Mouse (Mus musculus) left cerebral cortex, adult 8-10 months (tissue): ENCODE results near the gene Prss56. TPM values are rescaled to one million over a fixed set of nuclear protein-coding genes. Genes with fewer than 3 reads are reported as not detected.

Experiments
- DNase-seq, 2 experiments: peaks; one replicate each; pipeline ENCODE4 v3.0.0; 2022; ENCODE audit warnings: low spot score in 2 of 2
- total RNA-seq, 4 experiments: library from RNA; stranded (reverse); gene quantifications; 2 replicates each; pipeline ENCODE4 v1.2.4; 2022

Gene Prss56
- total RNA-seq, 4 experiments from 2014 or later = 1.8 to 4.2 (median 2.8) TPM

- DNase-seq = peak; percentile 34 to 49
Observed at GRCm38 (mm10) chr1:87184751-87185139, 1.6 kb downstream of the Prss56 start.

- DNase-seq = no peak
Observed at GRCm38 (mm10) chr1:87185526-87185925, 2.4 kb downstream of the Prss56 start.

GRCm38 (mm10) chr1:87186261-87187036 lies 3.3 kb downstream of the Prss56 start:
- DNase-seq = no peak

GRCm38 (mm10) chr1:87187037-87187355 lies 3.9 kb downstream of the Prss56 start:
- peak in 1 of 2 experiments; percentile 54 for DNase-seq

- no peak for DNase-seq
Observed at GRCm38 (mm10) chr1:87190429-87190828, 7.3 kb downstream of the Prss56 start, which contains the start of gene Chrnd. Chrnd (plus strand) TSS chr1:87190607.

GRCm38 (mm10) chr1:87197296-87197695 lies 14.2 kb downstream of the Prss56 start:
- DNase-seq = no peak

- no peak for DNase-seq
Observed at GRCm38 (mm10) chr1:87198119-87199065, 15.3 kb downstream of the Prss56 start.

GRCm38 (mm10) chr1:87200811-87201210 lies 17.7 kb downstream of the Prss56 start:
- DNase-seq = no peak

- DNase-seq = no peak
Observed at GRCm38 (mm10) chr1:87201848-87202247, 18.7 kb downstream of the Prss56 start.

GRCm38 (mm10) chr1:87203779-87204178 lies 20.7 kb downstream of the Prss56 start:
- no peak for DNase-seq

- DNase-seq = no peak
Observed at GRCm38 (mm10) chr1:87204465-87204864, 21.4 kb downstream of the Prss56 start, which contains the start of gene Chrng. Chrng (plus strand) TSS chr1:87204657.

GRCm38 (mm10) chr1:87205038-87205437 lies 21.9 kb downstream of the Prss56 start:
- no peak for DNase-seq

- no peak for DNase-seq
Observed at GRCm38 (mm10) chr1:87205502-87205901, 22.4 kb downstream of the Prss56 start.

- no peak for DNase-seq
Observed at GRCm38 (mm10) chr1:87206339-87206738, 23.2 kb downstream of the Prss56 start.

GRCm38 (mm10) chr1:87211431-87211830 lies 28.3 kb downstream of the Prss56 start:
- DNase-seq = no peak

- peak; percentile 80 to 90 for DNase-seq
Observed at GRCm38 (mm10) chr1:87213735-87214704, 30.9 kb downstream of the Prss56 start, which contains the start of gene Eif4e2. Eif4e2 (plus strand) TSS chr1:87213914.

GRCm38 (mm10) chr1:87214748-87215147 lies 31.6 kb downstream of the Prss56 start:
- DNase-seq = no peak

- no peak for DNase-seq
Observed at GRCm38 (mm10) chr1:87217938-87218337, 34.8 kb downstream of the Prss56 start.

GRCm38 (mm10) chr1:87225739-87226138 lies 42.6 kb downstream of the Prss56 start:
- DNase-seq = no peak

- no peak for DNase-seq
Observed at GRCm38 (mm10) chr1:87226409-87227159, 43.5 kb downstream of the Prss56 start.
